Mouse (Mus musculus): ENCODE measurements at regions not wholly inside any gene's neighbourhood (a gene's known extent, or its start where the extent isn't known, plus 50 kb on each side); places are given as distances from the start of the nearest gene placed in this dataset.
A peak's percentile ranks its signal among the peaks of the same experiment; 100 is the strongest.

DNA sequence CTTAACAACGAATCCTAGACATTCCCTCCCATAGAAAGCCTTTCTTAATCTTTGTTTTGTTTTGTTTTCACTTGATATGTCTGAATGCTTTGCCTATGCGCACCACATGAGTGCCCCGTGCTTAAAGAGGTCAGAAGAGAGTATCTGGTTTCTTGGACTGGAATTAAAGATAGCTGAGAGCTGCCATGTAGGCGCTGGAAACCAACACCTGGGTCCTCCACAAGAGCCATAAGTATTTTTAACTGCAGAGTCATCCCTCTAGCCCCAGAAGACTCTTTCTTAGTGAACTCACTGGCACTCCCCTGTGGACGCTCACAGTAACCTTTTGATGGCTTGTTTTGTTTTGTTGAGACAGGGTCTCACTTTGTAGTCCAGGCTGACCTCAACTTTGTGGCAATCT lies 127.5 kb upstream of the Pfn2 start:
- 59% methylated on average over 5 of the region's 5 CpGs for WGBS
- H3K4me3 ChIP-seq (replicated peaks) = no peak overlapping the region
- no peak overlapping the region for H3K4me2 ChIP-seq
- H3K9me3 ChIP-seq = no peaks in the 10 kb centered on the region
- no peaks in the 10 kb centered on the region for H3K4me1 ChIP-seq
- H3K9ac ChIP-seq = no peak overlapping the region
- H3K36me3 ChIP-seq = no peaks in the 10 kb centered on the region
- no peak for ATAC-seq (ENCODE audit: insufficient read depth, low FRiP score, low read depth)
- H3K27ac ChIP-seq = no peak overlapping the region
- no peaks in the 10 kb centered on the region for H3K27me3 ChIP-seq (replicated peaks)

DNA sequence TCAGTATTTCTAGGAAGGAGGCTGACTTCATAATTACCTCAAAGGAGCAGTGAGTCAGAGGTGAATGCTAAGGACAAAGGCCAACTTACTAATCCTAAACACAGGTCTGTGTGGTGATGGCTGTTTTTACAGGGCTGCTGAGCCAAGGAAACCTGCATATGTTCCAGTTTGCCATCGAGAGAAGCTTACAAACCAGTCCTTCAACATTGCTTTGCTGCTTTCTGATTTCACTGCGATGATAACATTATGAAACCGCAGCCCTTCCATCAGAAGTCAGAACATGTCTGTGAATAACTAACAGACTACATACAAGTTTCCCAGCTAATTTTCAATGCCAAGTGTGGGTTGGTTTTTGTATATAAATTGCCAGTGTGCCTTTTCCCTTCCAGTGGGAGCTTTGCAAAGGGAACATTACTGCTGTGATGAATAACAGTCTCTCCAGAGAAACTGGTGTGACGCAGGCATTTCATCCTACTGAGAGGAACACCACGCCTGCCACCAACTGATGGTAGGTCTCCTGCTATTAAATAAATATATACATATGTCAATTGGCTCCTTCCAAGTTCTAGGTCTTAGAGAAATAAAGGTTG lies 128.9 kb upstream of the Pfn2 start:
- H3K9me3 ChIP-seq = no peaks in the 10 kb centered on the region
- no peak overlapping the region for H3K27ac ChIP-seq
- 0 out of 2 replicates have a peak, but pooled peaks have one; percentile 18 for ATAC-seq (ENCODE audit: insufficient read depth, low FRiP score, low read depth)
- H3K9ac ChIP-seq = no peak overlapping the region
- no peak overlapping the region for H3K4me2 ChIP-seq
- no peaks in the 10 kb centered on the region for H3K36me3 ChIP-seq
- no peaks in the 10 kb centered on the region for H3K4me1 ChIP-seq
- 56% methylated on average over 5 of the region's 5 CpGs for WGBS
- H3K27me3 ChIP-seq (replicated peaks) = no peaks in the 10 kb centered on the region
- no peak overlapping the region for H3K4me3 ChIP-seq (replicated peaks)

DNA sequence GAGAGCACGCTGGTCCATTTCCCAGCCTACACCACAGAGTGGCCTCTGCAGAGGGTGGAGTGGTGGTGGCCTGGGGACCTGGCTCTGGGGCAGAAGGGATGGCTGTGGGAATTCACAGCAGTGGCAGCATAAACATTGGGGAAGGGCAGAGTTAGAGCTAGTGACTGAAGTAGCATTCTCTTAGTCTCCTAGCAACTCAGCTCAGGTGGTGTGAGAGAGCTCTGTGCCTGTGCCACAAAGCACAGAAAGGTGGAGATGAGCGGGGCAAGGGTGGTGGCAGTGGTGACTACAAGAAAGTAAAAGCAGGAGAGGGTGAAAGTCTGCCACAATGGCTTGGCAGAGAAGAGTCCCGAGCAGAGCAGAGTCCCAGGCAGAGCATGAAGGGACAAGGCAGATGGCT lies 140.3 kb upstream of the Pfn2 start:
- H3K36me3 ChIP-seq = no peaks in the 10 kb centered on the region
- WGBS = 68% methylated on average over 3 of the region's 3 CpGs
- no peak overlapping the region for H3K27ac ChIP-seq
- no peaks in the 10 kb centered on the region for H3K9me3 ChIP-seq
- H3K4me2 ChIP-seq = no peak overlapping the region
- no peaks in the 10 kb centered on the region for H3K4me1 ChIP-seq
- no peak for ATAC-seq (ENCODE audit: insufficient read depth, low FRiP score, low read depth)
- no peaks in the 10 kb centered on the region for H3K27me3 ChIP-seq (replicated peaks)
- no peak overlapping the region for H3K9ac ChIP-seq
- H3K4me3 ChIP-seq (replicated peaks) = no peak overlapping the region

GRCm38 (mm10) chr3:57990738-57991137 lies 142.9 kb upstream of the Pfn2 start:
- Histone ChIP-seq H3K9ac (no peak overlapping the region), H3K4me1 (no peaks in the 10 kb centered on the region), H3K4me2 (no peak overlapping the region), H3K4me3 (replicated peaks) (no peak overlapping the region), H3K27ac (no peak overlapping the region), H3K9me3 (no peaks in the 10 kb centered on the region), H3K27me3 (replicated peaks) (no peaks in the 10 kb centered on the region), H3K36me3 (no peaks in the 10 kb centered on the region)
- WGBS = 55% methylated on average over 1 of the region's 1 CpGs
- ATAC-seq (ENCODE audit: insufficient read depth, low FRiP score, low read depth) = no peak

DNA sequence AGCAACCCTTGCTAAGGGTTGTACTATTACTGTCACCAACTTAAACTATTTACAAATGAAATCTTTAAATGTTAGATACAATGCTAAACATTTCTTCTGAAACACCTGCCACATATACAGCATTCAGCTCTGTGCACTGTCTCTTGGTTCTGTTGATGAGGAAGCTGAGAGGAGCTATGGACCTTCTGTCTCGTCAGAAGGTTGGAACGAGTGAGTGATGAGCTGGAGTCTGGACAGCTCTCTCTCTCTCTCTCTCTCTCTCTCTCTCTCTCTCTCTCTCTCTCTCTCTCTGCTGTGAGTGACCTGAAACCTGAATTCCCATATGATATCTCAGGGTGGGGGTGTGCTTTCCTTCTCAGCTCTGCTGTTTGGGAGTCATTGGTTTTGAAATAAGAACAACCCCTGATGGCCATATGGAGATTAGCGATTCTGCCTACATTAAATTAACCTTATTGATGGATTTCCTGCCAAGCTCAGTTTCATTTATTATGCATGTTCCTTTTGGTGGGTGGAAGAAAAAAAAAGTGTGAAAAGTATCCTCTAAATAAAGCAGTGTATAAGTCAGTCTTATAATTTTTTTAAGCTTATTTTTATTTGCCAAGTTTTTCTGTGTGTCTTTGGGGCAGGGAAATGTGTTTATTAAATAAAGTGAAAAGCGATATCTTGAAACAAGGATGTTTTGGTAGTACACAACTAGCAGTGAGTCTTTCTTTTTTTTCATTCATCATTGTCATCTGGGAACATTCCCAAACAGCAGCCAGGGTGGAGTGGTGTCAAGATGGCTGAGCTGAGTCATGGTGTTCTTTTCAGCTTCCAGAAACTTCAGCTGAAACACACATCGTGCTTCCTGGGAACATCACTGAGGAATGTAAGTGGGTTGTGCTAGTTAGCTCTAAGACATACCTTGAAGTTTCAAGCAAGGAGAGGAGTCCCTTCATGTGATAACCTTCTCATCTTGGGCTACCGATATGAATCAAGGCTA lies 150.5 kb upstream of the Pfn2 start:
- H3K36me3 ChIP-seq = no peaks in the 10 kb centered on the region
- H3K4me3 ChIP-seq (replicated peaks) = no peak overlapping the region
- H3K27me3 ChIP-seq (replicated peaks) = no peaks in the 10 kb centered on the region
- H3K9me3 ChIP-seq = no peaks in the 10 kb centered on the region
- 0 out of 2 replicates have a peak, but pooled peaks cover 4% of the 10 kb centered on the region for H3K4me1 ChIP-seq
- WGBS = 68% methylated on average over 6 of the region's 6 CpGs
- H3K4me2 ChIP-seq = no peak overlapping the region
- ATAC-seq (ENCODE audit: insufficient read depth, low FRiP score, low read depth) = no peak
- no peak overlapping the region for H3K27ac ChIP-seq
- H3K9ac ChIP-seq = no peak overlapping the region

DNA sequence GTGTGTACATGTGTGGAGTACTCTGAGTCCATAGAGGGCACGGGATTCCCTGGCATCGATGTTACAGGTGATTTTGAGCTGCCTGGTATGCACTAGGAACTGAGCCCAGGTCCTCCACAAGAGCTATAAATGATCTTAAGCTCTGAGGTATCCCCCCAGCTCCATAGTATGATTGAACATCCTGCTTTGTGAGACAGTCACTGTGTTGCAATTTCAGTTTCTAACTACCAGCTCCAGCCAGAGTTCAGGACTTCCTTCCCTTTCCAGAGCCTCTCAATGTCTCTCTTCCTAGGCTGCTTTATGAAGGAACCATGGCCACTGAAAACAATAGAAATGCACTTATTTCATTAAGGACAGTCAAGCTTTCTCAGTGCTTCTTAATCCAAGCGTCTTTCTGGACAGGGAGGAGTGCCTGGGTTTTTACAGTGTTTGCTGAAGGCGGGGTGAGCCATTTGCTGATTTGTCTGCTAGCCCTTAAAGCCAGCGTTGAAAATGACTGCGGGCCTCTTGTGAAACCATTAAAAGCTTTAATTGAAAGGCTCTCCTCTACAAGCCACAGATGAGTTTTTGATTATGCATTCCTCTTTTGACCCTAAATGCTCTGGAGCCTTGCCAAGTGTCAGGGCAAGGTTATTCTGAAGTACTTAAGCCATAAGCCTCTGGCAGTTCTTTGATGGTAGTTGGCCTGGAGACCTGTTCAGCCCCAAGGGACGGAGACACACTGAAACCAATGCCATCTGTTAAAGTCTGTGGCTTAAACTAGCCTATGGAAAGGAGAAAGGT lies 155.1 kb upstream of the Pfn2 start:
- no peaks in the 10 kb centered on the region for H3K9me3 ChIP-seq
- no peak for ATAC-seq (ENCODE audit: insufficient read depth, low FRiP score, low read depth)
- WGBS = 43% methylated on average over 7 of the region's 7 CpGs
- no peak overlapping the region for H3K27ac ChIP-seq
- 0 out of 2 replicates have a peak, but pooled peaks cover 4% of the 10 kb centered on the region for H3K4me1 ChIP-seq
- no peak overlapping the region for H3K4me2 ChIP-seq
- no peak overlapping the region for H3K4me3 ChIP-seq (replicated peaks)
- no peaks in the 10 kb centered on the region for H3K36me3 ChIP-seq
- H3K9ac ChIP-seq = no peak overlapping the region
- no peaks in the 10 kb centered on the region for H3K27me3 ChIP-seq (replicated peaks)

DNA sequence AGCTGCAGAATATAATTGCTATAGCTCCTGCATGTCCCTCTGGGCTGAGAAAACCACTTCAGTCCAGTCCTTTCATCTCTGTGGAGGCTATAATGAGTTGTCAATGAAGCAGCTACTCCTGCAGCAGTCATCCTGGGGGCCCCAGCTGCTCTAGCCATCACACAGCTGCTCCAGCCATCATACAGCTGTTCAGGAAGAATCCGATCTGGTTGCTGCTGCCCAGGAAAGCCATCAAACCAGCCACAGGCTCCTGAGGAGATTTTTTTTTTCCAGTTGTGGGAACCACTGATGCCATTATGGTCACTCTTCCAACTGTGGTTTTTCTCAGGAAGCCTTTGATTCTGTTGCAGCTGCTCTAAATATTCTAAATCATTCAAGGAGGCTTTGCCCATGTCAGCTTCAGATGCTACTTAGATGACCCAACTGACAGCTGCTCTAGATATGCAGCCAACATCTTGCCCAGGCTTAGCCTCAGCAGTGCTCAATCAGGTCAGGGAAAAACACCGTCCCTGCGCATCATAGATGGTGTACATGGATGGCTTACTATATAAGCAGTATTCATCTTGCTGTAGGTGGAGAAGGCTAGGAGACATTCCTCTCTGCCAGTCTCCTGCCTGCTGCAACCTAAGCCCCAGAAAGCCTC lies 177.0 kb upstream of the Pfn2 start:
- no peak overlapping the region for H3K27ac ChIP-seq
- no peaks in the 10 kb centered on the region for H3K27me3 ChIP-seq (replicated peaks)
- H3K4me3 ChIP-seq (replicated peaks) = no peak overlapping the region
- H3K36me3 ChIP-seq = no peaks in the 10 kb centered on the region
- H3K4me1 ChIP-seq = no peaks in the 10 kb centered on the region
- no peak overlapping the region for H3K4me2 ChIP-seq
- no peak for ATAC-seq (ENCODE audit: insufficient read depth, low FRiP score, low read depth)
- WGBS = 70% methylated on average over 3 of the region's 3 CpGs
- H3K9me3 ChIP-seq = no peaks in the 10 kb centered on the region
- H3K9ac ChIP-seq = no peak overlapping the region

DNA sequence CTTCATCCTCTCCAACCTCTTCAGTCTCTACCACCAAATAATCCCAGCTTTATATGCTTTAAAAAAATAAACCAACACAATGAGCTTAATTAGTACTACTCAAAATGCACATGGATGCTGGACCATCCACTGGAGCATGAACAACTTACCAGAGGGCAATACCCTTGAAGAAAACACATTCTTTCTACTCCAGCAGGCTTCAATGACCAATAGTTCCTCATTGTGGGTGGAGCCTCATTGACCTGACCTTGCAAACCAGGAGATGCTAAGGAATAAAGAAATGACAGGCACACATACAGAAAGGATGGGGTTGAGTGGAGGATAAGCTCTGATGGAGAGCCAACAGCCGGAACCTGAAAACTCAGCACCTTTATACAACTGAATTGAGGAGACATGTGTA lies 201.7 kb upstream of the Pfn2 start:
- H3K4me1 ChIP-seq = no peaks in the 10 kb centered on the region
- no peak for ATAC-seq (ENCODE audit: insufficient read depth, low FRiP score, low read depth)
- no peaks in the 10 kb centered on the region for H3K9me3 ChIP-seq
- WGBS = 97% methylated on average over 1 of the region's 1 CpGs
- no peak overlapping the region for H3K4me3 ChIP-seq (replicated peaks)
- H3K27me3 ChIP-seq (replicated peaks) = no peaks in the 10 kb centered on the region
- H3K27ac ChIP-seq = no peak overlapping the region
- H3K9ac ChIP-seq = no peak overlapping the region
- H3K4me2 ChIP-seq = no peak overlapping the region
- no peaks in the 10 kb centered on the region for H3K36me3 ChIP-seq

DNA sequence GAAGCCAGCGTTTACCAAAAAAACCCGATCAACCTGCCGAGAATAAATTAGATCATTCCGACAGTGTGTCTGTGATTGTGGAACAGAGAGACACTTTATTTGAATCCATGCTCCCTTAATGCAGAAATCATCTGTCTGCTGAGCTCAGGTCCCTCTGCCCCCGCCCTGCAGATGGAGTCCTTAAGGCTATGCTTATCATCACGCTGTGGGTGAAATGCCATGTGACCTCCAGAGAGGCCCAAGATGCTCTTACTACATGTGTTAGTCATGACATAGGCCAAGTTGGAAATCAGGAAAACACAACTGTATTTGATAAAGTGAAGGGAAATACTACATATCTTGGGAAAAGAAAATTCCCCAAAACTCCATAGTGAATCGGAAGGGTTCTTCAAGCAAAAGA lies 206.8 kb upstream of the Pfn2 start:
- no peak for ATAC-seq (ENCODE audit: insufficient read depth, low FRiP score, low read depth)
- no peak overlapping the region for H3K9ac ChIP-seq
- H3K27me3 ChIP-seq (replicated peaks) = no peaks in the 10 kb centered on the region
- no peaks in the 10 kb centered on the region for H3K9me3 ChIP-seq
- no peaks in the 10 kb centered on the region for H3K36me3 ChIP-seq
- H3K4me2 ChIP-seq = no peak overlapping the region
- H3K4me3 ChIP-seq (replicated peaks) = no peak overlapping the region
- no peak overlapping the region for H3K27ac ChIP-seq
- WGBS = 73% methylated on average over 7 of the region's 7 CpGs
- no peaks in the 10 kb centered on the region for H3K4me1 ChIP-seq

DNA sequence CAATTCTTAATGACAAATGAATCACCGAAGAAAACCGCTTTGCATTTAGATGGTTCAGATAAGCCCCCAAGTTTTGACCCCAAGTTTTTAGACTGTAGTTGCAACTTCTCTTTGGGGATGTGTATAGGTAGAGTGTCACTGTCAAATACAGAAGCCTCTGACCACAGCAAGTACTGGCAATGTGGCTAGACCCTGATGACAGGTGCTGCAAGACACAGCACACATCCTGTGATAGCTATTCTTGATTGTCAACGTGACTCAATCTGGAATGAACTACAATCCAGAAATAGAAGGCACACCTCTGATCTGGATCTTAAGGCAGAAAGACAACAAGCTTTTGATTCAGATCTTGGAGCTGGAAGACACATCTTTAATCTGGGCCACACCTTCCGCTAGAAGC lies 207.3 kb upstream of the Pfn2 start:
- no peaks in the 10 kb centered on the region for H3K9me3 ChIP-seq
- no peak overlapping the region for H3K9ac ChIP-seq
- no peak overlapping the region for H3K4me2 ChIP-seq
- ATAC-seq (ENCODE audit: insufficient read depth, low FRiP score, low read depth) = no peak
- no peaks in the 10 kb centered on the region for H3K27me3 ChIP-seq (replicated peaks)
- no peaks in the 10 kb centered on the region for H3K36me3 ChIP-seq
- WGBS = 85% methylated on average over 4 of the region's 4 CpGs
- H3K4me1 ChIP-seq = no peaks in the 10 kb centered on the region
- H3K4me3 ChIP-seq (replicated peaks) = no peak overlapping the region
- no peak overlapping the region for H3K27ac ChIP-seq

DNA sequence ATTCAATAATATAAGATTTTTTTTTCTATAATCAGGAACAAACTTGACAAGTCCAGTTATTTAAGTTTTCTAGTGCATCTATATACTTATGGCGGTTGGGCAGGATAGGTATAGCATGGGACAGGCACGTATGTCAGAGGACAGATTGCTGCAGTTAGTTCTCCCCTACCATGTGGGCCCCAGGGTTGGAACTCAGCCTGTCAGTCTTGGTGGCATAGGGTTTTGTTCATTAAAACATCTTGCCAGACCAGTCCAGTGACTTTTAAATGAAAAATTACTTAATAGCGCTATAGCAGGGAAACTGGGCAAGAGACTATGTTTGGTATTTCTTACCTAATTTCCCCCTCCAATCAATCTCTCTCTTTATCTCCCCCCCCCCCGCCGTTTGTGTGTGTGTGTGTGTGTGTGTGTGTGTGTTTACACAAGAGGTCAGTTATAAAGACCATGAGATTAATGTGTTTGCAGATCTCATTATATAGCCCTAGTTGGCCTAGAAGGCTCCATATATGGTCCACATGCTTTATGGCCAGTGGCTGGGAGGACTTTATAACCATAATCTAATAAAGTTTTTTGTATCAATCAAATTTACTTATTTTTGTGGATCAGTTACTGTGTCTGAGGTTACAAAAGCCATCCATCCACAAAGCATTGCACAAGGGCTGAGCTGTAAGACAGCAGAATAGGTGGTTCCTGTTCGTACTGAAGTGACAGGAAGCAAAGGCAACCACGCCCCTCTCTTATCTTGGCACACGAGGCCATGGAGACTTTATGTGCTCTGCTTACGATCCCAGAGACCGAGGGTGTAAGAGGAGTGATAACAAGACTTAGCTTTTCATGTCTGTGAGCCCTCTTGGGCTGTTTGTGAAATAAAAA lies 208.5 kb upstream of the Pfn2 start:
- Histone ChIP-seq H3K9ac (no peak overlapping the region), H3K27ac (no peak overlapping the region), H3K4me1 (no peaks in the 10 kb centered on the region), H3K9me3 (no peaks in the 10 kb centered on the region), H3K36me3 (no peaks in the 10 kb centered on the region), H3K4me3 (replicated peaks) (no peak overlapping the region), H3K27me3 (replicated peaks) (no peaks in the 10 kb centered on the region), H3K4me2 (no peak overlapping the region)
- peak; percentile 92 for ATAC-seq (ENCODE audit: insufficient read depth, low FRiP score, low read depth)
- WGBS = 37% methylated on average over 10 of the region's 10 CpGs
